Mouse (Mus musculus) forebrain, embryonic 14.5 days (tissue): Measurements from ENCODE around the gene Hps3. TPM values are rescaled to one million over a fixed set of nuclear protein-coding genes. Genes with fewer than 3 reads are reported as not detected.
A peak's percentile ranks its signal among the peaks of the same experiment; 100 is the strongest.
"Not testable (repeated sequence)": the region's sequence is repeated elsewhere in the genome, so short reads cannot be mapped to it uniquely, and the experiment has no call there.

Experiments
- ATAC-seq: fragments of 200-750 bp; cut with Nextera tagmentation; 2 replicates; pipeline ENCODE4 v1.8.0; 2017; ENCODE audit warnings: mild to moderate bottlenecking, moderate library complexity
- DNase-seq: peaks from one replicate; pipeline ENCODE4 v3.0.0-alpha.2; 2015; ENCODE audit warnings: low spot score
- H3K27ac ChIP-seq: fragments of 300-500 bp; sonication (generic); 2 replicates; pipeline ENCODE4 v1.5.1; 2014; ENCODE audit warnings: low read depth, mild to moderate bottlenecking, control low read depth, low read length, moderate library complexity
- H3K27me3 ChIP-seq: fragments of 300-500 bp; sonication (generic); replicated peaks from 2 replicates; pipeline ENCODE4 v1.6.1; 2014; ENCODE audit warnings: low read length, control low read depth, mixed read lengths; ENCODE audit not compliant: control insufficient read depth, insufficient read depth
- H3K36me3 ChIP-seq: fragments of 300-500 bp; sonication (generic); 2 replicates; pipeline ENCODE4 v1.6.1; 2014; ENCODE audit warnings: low read length, control low read depth; ENCODE audit not compliant: control insufficient read depth, insufficient read depth
- H3K4me1 ChIP-seq: fragments of 300-500 bp; sonication (generic); 2 replicates; pipeline ENCODE4 v1.6.1; 2014; ENCODE audit warnings: antibody characterized with exemption, low read length, control low read depth; ENCODE audit not compliant: control insufficient read depth, insufficient read depth
- H3K4me2 ChIP-seq: fragments of 300-500 bp; sonication (generic); 2 replicates; pipeline ENCODE4 v1.6.1; 2014; ENCODE audit warnings: mild to moderate bottlenecking, control low read depth, low read length
- H3K4me3 ChIP-seq: fragments of 300-500 bp; sonication (generic); 2 replicates; pipeline ENCODE4 v1.5.1; 2014; ENCODE audit warnings: low read depth, low read length, control low read depth
- H3K9ac ChIP-seq: fragments of 300-500 bp; sonication (generic); 2 replicates; pipeline ENCODE4 v1.6.1; 2014; ENCODE audit warnings: mild to moderate bottlenecking, low read length, control low read depth, moderate library complexity
- H3K9me3 ChIP-seq: fragments of 300-500 bp; sonication (generic); replicated peaks from 2 replicates; pipeline ENCODE4 v1.6.1; 2016; ENCODE audit warnings: low read length, control low read depth, mixed read lengths; ENCODE audit not compliant: control insufficient read depth
- WGBS: fragments of 180-500 bp; shearing (Covaris S2); extraction: QIAGEN DNeasy Blood & Tissue Kit; methylation state at CpG from one replicate; pipeline ENCODE4 v1.1.7; 2014; 5-methylcytosine and 5-hydroxymethylcytosine counted together
- polyA plus RNA-seq: library from polyadenylated mRNA; unstranded; fragments of >200 nt; fragmentation: Nextera tagmentation; extraction: Ambion mirVana; gene quantifications from 2 replicates; pipeline ENCODE4 v1.2.1, GENCODE M21; 2014

The Hps3 gene
- 9.3 and 12.8 TPM in 2 replicates for polyA plus RNA-seq

DNA sequence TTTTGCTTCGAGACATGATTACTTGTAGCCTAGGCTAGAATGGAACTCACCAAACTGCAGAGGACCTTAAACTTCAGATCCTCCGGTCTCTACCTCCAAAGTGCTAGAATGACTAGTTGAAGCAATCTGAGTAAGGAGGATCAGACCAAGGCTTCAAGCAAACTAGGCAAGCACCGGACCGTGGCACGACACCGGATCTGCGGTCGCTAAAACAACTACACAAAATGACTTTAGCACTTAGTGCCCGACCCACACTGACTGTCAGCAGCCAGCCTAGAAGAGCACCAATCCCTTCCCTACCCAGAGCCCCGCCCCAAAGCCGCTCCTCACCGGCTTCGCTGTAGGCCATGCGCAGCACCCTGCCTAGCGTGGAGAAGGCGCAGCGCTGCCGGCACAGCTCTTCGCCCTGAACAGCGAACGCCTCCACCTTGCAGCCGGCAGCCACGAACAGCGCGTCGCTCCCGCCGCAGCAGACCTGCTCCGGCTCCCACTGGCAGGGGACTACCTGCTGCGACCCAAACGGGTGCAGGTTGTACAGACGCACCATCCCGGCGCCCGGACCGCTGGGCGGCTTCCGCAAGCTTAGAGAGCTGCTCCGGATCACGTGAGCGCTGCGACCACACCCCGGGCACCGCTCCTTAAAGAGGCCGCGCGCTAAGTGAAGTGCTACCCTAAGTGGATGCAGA, at the start of gene Hps3:
Gene Hps3 (minus strand): TSS at position 597 of the 686 bp plus-strand sequence.
- Histone ChIP-seq H3K4me1 (peaks cover 10% of the 10 kb centered on the region; the same call in 1 of the 2 replicates), H3K27ac (no peak within 1 kb of the TSS), H3K4me2 (peak within 1 kb of the TSS; percentile 80), H3K36me3 (no peaks in the 10 kb centered on the region), H3K9me3 (no peaks in the 10 kb centered on the region), H3K9ac (peak within 1 kb of the TSS; percentile 72), H3K27me3 (no peaks in the 10 kb centered on the region), H3K4me3 (peak within 1 kb of the TSS; percentile 69)
- WGBS, result under 1% methylated on average over 47 of the region's 47 CpGs
- DNase-seq, result peak; percentile 92
- ATAC-seq, result peak; percentile 99

- H3K9me3 ChIP-seq, result no peaks in the 10 kb centered on the region
- no peaks in the 10 kb centered on the region for H3K4me1 ChIP-seq
- no peak overlapping the region for H3K4me3 ChIP-seq
- no peak for ATAC-seq
- H3K9ac ChIP-seq, result no peak overlapping the region
- DNase-seq, result no peak
- peaks cover 33% of the 10 kb centered on the region for H3K36me3 ChIP-seq
- WGBS, result 83% methylated on average over 3 of the region's 3 CpGs
- no peaks in the 10 kb centered on the region for H3K27me3 ChIP-seq
- H3K4me2 ChIP-seq, result no peak overlapping the region
- no peak overlapping the region for H3K27ac ChIP-seq
These were observed 47.0 kb upstream of the Hps3 start for GRCm38 (mm10) chr3:20082161-20082560.

GRCm38 (mm10) chr3:20076145-20077053, 41.3 kb upstream of the Hps3 start:
- Histone ChIP-seq H3K27me3 (no peaks in the 10 kb centered on the region), H3K4me2 (no peak overlapping the region), H3K4me3 (no peak overlapping the region), H3K27ac (no peak overlapping the region), H3K9me3 (no peaks in the 10 kb centered on the region), H3K9ac (no peak overlapping the region), H3K36me3 (peaks cover 26% of the 10 kb centered on the region), H3K4me1 (no peaks in the 10 kb centered on the region)
- 84% methylated on average over 11 of the region's 11 CpGs for WGBS
- DNase-seq (peak; percentile 2), ATAC-seq (no peak)

GRCm38 (mm10) chr3:20058197-20058541, 23.1 kb upstream of the Hps3 start:
- Histone ChIP-seq H3K36me3 (0 out of 2 replicates have a peak, but pooled peaks cover 10% of the 10 kb centered on the region), H3K9me3 (no peaks in the 10 kb centered on the region), H3K4me3 (peak overlapping the region; percentile 70), H3K4me1 (no peaks in the 10 kb centered on the region), H3K9ac (peak overlapping the region; percentile 78), H3K27ac (peak overlapping the region; percentile 72; the same call in 1 of the 2 replicates), H3K4me2 (peak overlapping the region; percentile 47), H3K27me3 (no peaks in the 10 kb centered on the region)
- peak; percentile 51 for DNase-seq
- 0% methylated on average over 6 of the region's 9 CpGs for WGBS
- peak; percentile 38; the same call in 1 of the 2 replicates for ATAC-seq

DNA sequence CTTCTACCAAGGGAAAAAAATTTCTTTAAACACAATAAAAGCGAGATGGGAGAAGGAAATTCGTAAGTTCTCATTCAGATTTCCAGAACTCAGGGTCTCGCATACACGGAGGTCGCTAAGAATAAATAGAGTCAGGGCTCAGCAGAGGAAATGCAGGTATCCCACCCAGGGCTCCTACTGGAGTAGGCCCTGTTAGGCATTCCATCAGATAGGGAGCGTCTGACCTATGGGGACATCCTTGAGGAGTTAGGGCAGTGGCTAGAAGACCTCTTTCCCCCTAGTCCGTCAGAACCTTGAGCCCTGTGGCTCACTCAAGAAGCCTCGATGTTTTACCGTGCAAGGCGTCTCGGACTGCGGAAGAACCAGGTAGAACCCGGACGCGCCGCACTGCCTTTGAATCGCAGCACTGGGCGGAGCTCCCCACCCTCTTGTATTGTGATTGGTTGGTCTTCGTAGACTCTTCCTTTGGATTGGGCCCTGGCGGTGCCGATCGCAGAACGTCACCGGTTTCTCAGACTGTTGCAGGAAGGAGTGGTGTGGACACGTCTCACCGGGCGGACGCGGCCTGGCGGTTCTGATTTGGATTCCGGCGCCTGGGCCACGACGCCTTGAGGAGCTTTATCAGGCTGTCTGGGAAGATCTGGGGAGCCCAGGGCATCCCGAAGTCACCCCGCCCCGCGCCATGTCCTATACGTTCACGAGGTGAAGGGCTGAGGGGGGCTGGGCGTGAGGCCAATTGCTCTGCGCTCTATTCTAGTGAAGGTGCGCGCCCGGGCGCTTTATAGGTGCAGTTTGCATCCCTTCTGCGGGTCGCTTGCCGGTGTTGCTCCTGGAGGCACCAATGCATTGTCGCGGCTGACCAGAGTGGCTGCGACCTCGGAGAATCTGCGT, 22.4 kb upstream of the Hps3 start, which contains the start of gene Hltf:
Gene Hltf (plus strand): TSS at position 506 of the 891 bp plus-strand sequence.
- Histone ChIP-seq H3K27ac (peak within 1 kb of the TSS; percentile 72), H3K27me3 (no peaks in the 10 kb centered on the region), H3K4me3 (peak within 1 kb of the TSS; percentile 70), H3K9me3 (no peaks in the 10 kb centered on the region), H3K9ac (peak within 1 kb of the TSS; percentile 78), H3K4me1 (no peaks in the 10 kb centered on the region), H3K36me3 (0 out of 2 replicates have a peak, but pooled peaks cover 6% of the 10 kb centered on the region), H3K4me2 (peak within 1 kb of the TSS; percentile 47)
- WGBS, result under 1% methylated on average over 54 of the region's 54 CpGs
- peak; percentile 97 for DNase-seq
- peak; percentile 100 for ATAC-seq

GRCm38 (mm10) chr3:20044736-20045135, 9.6 kb upstream of the Hps3 start:
- not testable (repeated sequence) for H3K9me3 ChIP-seq, H3K9ac ChIP-seq, H3K4me2 ChIP-seq, H3K36me3 ChIP-seq, ATAC-seq, H3K4me3 ChIP-seq, H3K27ac ChIP-seq, H3K4me1 ChIP-seq, H3K27me3 ChIP-seq, DNase-seq
- 56% methylated on average over 3 of the region's 3 CpGs for WGBS

GRCm38 (mm10) chr3:20041461-20041860, 6.3 kb upstream of the Hps3 start:
- not testable (repeated sequence) for H3K36me3 ChIP-seq, H3K27me3 ChIP-seq, DNase-seq, H3K9ac ChIP-seq, H3K9me3 ChIP-seq, ATAC-seq, H3K27ac ChIP-seq, H3K4me1 ChIP-seq, H3K4me3 ChIP-seq, H3K4me2 ChIP-seq
- WGBS, result 97% methylated on average over 6 of the region's 7 CpGs

DNA sequence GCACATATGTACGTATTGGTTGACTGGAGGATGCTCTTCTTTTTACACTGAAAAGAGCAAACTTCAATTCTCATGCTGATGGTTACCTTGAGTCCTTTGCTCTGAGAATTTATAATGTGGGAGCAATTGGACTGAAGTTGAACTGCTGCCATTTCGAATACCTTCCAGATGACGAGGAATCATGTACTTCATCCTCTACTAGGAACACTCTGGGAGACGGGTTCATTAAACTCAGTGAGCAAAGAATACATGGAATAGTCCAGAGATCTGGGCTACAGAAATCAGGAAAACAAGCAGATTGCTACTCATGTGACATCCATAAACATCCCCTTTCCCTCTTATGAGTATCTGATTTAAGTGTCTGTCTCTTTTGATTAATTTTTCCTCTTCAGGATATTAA, 954 bp upstream of the Hps3 start:
- Histone ChIP-seq H3K27me3 (no peaks in the 10 kb centered on the region), H3K27ac (no peak overlapping the region), H3K9me3 (no peaks in the 10 kb centered on the region), H3K4me1 (peaks cover 10% of the 10 kb centered on the region; the same call in 1 of the 2 replicates), H3K4me2 (no peak overlapping the region), H3K36me3 (no peaks in the 10 kb centered on the region), H3K9ac (no peak overlapping the region), H3K4me3 (no peak overlapping the region)
- WGBS, result 76% methylated on average over 4 of the region's 4 CpGs
- DNase-seq, result no peak
- no peak for ATAC-seq
